Mouse (Mus musculus): Measurements from ENCODE around the gene Plcd3.

Gene Plcd3

DNA sequence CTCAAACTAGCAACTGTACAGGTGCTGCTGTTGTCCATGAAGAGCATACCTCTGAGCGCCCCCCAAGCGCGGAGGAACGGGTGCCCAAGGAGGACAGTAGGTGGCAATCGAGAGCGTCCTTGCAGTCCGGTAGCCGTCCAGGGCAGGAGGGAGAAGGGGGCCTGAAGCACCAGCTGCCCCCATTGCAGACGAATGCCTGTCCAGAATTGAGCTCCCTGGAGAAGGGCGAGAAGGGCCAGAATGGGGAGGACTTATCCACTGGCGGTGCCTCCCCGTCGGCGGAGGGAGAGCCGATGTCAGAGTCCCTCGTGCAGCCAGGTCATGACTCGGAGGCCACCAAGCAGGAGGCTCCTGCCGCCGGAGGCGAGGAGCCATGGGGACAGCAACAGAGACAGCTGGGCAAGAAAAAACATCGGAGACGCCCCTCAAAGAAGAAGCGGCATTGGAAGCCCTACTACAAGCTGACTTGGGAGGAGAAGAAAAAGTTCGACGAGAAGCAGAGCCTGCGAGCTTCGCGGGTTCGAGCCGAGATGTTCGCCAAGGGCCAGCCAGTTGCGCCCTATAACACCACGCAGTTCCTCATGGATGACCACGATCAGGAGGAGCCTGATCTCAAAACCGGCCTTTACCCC, 15.6 kb upstream of the Plcd3 start:
- DNase-seq, result peak; percentile 82

DNA sequence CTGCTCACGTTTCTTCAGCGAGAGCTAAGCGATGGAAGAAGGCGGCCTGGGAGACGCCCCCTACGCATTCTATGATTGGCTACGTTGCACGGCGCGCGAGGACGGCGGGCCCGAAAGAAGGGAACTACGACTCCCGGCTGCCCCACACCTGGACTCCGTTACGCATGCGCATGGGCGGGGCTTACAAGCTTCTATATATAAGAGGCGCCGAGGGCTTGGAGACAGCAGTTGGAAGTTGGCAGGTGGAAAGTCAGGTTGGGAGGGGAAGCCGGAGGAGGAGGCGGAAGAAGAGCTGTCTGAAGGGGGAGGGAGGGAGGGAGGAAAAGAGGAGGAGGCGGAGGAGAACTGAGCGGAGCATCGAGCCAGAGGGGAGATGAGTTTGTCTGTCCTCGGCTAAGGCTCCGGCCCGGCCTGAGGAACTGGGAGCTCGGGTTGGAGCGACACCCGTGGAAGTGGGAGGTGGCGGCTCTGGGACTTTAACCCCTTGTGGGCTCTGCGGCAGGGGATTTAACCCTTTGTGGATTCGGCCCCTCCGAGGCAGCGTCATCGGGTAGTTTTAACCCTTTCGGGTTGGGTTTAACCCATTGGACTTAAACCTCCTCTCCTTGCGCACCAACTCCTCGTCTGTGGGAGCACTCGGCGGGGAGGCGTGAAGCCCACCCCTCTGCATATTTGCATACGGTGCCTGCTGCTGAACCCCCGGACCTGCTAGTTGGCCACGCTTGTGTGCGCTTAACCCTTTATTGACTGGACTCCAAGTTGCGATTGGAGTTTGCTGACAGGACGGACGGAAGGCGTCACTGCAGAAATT, 14.8 kb upstream of the Plcd3 start, which contains the start of gene Hexim1:
Gene Hexim1, plus strand, starts transcription at position 224 of the 811 bp plus-strand sequence.
- DNase-seq, result peak; percentile 100

DNA sequence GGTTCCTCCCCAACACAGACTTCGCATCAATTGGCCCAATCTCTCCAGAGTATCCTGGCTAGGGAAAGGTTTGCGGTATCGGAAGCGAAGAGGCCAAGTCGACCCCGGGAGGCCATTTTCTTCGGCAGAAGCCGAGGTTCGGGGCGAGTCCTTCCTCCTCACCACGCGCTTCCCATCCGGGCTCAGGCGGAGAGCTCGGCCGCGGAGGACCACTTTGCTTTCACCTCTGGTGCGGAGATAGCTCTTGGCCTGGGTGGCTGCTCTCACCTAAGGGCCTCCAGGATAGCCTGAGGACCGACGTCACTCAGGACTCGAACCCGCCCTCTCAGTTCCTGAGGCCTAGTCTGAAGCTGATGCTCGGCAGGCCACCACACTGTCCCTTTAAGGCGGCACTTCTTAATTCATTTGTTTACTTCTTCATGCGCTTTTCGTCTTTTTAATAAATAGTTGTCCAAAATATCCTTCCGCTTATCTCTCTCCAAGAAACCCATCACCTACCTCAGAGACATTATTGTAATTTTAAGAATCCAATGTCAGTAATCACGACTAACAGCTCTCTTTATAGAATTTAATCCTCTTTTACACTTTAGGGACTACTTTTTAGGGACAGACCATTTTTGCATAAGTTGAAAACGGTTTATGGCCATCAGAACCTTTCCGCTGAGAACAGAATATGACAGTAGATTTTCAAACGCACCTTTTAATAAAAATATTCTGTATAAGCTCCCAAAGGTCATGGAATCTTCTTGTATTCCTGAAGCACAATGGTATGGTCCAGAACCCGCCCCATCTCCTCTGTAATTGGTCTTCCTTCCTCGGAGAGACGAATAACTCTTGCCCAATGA, 13.9 kb upstream of the Plcd3 start:
- DNase-seq, result peak; percentile 88

DNA sequence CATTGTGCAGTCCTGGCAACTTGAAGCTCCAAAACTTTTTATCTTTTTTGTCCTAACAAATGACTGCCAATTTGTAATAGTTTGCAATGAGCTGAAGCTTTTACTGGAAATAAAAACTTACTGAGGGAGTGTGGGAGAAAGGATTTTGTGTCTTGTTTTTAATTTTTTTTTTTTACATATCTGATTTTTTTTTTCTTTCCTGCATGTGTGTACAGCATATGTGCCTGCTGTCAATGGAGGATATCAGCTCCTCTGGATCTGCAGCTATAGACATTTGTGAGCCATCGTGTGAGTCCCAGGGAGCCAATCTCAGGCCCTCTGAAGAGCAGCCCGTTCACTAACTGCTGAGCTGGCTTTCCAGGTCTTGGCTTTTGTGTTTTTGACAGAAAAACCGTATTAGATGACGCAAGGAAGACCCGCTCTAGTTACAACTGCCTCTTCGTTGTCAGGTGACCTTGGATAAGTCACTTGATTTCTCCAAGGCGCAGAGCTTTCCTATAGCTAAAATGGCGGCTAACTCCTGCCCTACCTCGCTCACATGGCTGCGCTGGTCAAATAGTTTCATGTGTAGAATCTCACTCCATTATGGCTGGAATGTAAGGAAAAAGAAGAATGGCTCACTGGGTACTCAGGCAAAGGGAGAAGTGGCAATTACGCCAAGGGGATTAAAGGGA, 12.9 kb upstream of the Plcd3 start:
- DNase-seq, result no peak

DNA sequence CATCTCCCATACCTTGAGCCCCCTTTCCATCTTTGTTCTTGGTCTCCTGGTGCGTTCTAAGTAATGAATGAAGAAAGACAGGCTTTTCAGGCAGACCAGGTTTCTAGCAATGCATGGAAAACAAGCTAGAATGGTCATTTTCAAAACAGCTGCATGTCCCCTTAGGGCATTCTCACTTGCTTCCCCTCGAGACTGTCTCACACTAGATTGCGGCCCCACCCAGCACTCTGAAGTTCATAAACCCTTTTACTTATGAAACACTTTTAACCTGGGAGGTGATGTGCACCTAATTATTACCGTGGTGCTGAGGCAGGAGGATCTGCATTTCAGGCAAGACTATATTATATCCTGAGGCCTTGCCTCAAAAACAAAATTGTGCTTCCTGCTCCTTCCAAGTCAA, 12.3 kb upstream of the Plcd3 start:
- DNase-seq, result no peak

DNA sequence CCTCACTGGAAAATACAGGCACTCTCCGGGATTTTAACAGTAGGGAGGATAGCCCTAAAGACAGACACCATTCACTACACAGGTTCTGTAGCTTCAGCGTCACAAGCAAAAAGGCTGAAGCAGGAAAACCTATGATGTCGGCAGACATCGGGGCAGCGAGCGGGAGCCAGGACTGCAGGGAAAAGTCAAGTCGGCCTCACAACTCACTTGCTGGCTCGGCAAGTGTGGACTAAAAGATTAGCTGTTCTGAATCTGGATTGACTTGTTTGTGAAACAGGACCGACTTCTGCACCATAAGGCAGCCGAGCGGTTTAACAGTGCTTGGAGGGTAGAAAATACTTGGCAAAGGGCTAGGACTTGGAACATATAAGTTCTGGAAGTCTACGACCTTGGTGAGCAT, 11.5 kb upstream of the Plcd3 start:
- no peak for DNase-seq

DNA sequence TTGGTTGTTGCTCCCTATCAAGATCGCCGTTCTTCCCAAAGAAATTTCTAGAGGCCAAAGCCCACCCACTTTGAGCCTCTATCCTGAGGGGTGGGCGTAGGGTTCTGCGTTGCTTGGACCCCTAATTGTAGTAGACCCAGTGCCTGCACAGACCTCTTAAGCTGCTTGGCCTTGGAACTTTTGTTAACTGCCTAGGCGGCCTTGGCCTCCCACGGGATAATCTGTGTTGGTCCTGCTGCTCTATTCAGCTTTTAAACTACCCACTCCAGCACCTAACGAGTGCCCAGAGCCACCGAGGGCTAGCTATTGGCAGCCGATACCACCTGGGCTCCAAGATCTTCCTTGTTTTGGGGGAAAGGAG, 11.1 kb upstream of the Plcd3 start:
- DNase-seq, result no peak

DNA sequence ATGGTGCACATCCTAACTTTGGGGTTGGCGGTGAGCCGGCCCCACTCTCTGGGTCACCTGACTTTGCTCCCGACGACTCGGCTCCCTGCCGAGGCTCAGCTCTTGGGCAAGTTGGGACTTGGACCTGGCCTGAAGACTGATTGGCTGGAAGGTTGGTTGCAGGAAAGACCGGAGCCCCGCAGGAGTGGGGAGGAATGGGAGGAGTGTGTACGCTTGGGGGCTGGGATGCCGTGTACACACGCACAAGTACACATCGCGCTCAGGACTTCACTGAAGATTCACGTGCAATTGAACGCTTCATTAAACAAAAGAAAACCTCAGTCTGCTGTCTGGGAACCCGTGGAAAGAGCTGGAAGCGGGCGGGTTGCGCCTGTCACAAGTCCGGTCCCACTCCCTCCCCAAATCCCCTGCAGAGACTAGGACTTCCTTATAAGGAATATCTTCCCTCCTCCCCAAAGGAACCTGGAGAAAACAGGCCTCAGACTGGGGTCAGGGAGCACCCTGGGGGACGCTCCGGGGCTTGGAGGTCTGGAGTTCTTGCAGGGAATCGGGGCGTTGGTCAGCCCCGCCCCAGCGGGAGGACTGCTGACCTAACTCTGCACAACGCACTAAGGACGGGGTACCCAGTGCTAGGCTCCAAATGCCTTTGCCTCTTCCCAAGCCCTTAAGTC, 10.6 kb upstream of the Plcd3 start:
- peak; percentile 71 for DNase-seq

DNA sequence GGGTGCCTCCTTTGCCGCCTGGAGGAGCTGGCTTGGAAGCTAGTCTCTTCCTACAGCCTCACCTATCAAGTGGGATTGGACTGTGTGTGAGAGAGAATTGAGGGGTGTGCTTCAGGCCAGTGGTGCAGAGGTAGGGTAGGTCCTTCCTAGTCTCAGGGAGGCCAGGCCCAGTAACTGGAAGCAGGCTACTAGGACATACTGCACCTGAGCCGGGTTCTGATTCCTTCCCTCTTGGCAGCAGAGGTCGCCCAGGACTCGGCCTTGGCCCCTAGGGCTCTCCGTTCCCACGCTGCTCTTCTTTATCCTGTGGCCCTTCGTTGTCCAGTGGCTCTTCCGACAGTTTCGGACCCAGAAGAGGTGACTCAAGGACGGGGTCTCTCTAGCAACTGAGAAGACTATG, 9.8 kb upstream of the Plcd3 start:
- no peak for DNase-seq

DNA sequence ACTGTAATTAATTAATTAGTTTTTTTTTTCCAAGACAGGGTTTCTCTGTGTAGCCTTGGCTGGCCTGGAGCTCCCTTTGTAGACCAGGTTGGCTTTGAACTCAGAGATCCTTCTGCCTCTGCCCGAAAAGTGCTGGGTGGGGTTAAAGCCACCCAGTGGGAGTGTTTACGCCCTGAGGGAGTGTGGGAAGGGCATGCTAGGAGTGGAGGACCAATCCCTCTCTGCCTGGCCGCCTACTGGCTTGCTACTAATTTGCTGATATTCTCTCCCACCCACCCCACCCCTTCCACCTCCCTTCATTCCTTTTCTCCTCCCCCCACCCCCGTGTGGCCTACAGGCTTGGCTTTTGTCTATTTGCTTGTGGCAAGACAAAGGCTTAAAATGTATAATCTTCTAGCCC, 4.9 kb upstream of the Plcd3 start:
- DNase-seq, result no peak

DNA sequence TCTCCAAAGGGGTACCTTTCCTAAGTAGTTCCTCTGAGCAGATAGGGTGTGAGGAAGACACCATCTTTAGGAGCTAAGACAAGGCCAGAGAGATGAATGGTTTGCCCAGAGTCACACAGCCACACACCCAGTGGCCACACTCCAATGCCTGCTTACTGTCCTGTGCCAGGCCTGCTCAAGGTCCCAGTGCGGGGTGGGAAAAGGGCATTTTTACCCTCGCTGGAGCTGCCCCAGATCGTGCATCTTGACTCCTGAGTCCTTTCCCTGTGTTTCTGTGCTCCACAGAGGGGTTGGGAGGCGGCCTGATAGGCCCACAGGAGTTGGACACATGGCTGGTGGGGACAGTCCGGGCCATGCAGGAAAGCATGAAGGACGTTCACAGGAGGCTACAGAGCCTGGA, 4.4 kb upstream of the Plcd3 start:
- DNase-seq, result no peak

DNA sequence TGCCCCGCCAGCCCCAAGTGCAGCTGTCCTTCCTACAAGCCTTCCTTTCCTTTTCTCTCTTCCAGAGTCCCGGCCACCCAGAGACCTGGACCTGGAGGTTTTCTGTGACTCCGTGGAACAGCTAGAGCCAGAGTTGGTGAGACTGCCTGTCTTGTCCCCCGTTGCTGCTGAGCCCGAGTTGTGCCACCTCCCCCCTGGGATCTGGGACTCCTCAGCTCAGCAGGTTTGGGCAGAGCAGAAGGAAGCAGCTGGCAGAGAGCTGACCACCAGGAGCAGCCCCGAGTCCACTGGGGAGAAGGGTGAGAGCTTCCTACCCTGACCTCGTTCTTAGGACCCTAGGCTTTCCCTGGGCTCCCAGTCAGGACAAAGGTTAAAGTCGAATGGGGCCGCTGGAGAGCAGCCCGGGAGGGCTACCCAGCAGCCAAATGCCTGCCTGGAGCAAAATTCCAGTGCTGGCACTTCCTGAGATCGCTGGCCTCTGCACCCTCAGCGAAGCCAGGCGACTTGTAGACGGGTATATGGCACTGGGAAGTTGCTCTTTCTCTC, 3.8 kb upstream of the Plcd3 start:
- no peak for DNase-seq

DNA sequence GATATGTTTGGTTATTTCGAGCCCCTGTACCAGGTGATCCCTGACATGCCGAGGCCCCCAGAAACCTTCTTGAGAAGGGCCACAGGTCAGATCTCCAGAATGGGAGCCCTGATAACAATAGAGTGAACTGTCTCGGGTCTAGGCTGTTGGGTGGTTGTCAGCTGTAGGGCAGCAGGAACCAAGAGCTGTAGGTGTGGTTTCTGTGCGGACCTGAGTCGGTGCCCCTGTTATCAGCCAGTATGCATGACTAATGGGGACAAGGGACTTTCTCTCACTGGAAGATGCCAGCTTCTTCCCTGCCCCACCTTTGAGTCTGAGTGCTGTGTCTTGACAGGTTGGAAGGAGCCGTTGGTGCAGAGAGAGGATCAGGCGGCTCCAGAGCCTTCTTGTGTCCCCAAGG, 3.0 kb upstream of the Plcd3 start:
- no peak for DNase-seq

DNA sequence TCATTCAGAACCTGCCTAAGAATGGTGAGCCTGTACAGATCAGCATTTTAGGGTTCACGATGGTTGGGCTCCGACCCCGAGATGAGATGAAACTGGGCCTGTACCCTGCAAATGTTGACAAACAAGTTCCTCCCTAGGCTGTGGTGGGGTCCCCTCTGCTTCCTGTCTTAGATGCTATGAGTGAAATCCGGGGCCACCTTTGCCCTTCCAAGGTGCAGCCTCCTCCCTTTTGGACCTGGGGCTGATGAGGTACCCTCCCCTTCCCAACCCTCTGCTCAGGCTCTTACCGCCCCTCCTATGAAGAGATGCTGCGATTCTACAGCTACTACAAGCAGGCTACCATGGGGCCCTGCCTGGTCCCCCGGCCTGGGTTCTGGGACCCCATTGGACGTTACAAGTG, 2.2 kb upstream of the Plcd3 start:
- DNase-seq, result no peak

DNA sequence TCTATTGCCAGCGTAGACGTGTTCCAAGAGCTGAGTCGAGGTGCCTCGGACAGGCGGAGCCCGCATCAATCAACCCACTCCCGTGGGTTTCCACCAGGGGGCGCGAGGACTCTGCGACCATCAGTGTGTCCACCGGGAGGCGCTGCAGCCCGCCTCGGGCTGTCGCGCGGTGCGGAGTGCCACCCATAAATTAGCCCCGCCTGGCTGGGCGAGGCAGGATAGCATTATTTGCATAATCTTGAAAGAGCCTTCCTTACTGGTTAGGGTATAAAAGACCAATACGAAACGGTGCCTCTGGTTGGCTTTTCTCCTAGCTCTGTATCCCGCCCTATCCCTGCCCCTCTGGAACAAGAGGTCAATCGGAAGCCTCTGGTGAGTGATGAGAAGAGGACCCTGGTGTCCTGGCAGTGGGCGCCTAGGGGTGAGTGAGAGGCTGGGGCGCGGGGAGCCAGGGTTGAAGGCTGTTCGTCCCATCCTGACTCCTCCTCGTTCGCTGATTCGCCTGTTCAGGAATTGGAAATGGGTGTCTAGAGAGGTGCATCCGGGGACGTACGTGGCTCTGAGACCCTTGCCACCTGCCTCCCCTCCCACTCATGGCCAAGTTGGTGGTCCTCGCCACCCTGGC, 1.4 kb upstream of the Plcd3 start:
- peak; percentile 95 for DNase-seq

DNA sequence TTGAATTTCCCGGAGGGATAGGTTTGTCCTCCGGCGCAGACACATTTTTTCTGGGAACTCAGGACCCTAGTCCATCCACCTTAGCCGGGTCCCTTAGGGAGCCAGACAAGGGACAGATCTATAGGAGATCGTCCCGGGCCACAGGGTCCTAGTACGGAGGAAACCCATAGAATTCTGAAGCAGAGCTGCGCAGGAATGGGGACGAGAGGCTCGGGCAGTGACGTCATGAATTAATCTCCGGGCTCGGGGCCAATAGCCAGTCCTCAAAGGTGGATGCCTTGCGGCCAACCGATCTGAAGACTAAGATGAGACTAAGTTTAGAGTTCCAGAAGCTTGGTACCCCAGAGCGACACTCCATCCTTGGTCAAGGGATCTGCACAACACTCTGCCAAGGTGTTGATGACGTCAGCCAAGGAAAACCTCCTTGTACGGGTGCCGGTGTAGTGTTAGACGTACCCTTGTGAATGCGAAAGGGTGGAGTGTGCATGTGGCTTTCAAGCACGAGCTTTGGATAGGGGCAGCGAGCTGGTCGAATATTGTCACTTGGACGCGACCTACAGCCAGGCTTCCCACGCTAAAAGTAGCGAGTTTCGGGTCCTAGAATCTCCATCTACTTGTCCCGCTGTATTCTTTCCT, 526 bp upstream of the Plcd3 start:
- DNase-seq, result peak; percentile 55

DNA sequence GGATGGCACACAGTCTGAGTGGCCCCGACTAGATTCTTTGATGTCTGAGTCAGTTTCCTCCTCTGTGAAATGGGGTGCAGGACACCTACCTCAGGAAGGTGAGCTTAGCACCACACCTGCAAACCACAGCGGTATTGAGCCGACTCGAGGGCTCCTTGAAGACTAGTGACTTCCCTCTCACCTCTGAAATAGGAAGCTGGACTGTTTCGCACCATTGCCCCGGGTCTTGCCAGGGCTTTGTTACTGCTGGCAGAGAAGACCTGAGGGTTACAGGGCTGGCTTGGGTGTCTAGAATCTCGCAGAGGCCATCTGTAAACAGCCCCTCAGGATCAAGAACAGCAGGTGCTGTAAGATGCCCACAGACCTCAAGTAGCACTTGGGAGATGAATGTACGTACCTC, 1.1 kb downstream of the Plcd3 start:
- no peak for DNase-seq

DNA sequence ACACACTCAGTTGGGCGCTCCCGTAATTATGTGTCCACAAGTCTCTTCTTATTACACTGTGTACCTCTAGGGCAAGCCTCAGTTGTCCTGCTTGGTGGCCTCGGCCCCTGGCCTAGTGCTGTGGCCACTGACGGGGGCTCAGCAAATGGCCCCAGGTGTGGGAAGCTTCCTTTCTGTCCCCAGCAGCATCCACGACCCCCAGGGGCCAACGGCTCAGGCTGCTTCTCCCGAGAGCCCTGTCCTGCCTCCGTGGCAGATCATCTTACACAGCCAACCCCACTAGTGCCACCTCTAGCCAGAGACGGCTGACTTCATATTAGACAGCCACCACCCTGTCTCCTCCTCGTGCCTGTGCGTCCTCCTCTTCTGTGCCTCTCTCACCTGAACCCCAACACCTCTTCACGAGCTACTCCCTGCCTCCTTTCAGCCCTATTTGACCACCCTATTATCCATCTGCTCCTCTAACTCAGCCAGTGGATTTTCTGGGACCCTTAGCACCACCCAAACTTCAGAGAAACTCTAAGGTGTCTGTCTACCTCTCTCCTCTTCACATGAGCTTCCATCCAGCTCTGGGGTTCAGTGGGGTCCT, 2.0 kb downstream of the Plcd3 start:
- no peak for DNase-seq

DNA sequence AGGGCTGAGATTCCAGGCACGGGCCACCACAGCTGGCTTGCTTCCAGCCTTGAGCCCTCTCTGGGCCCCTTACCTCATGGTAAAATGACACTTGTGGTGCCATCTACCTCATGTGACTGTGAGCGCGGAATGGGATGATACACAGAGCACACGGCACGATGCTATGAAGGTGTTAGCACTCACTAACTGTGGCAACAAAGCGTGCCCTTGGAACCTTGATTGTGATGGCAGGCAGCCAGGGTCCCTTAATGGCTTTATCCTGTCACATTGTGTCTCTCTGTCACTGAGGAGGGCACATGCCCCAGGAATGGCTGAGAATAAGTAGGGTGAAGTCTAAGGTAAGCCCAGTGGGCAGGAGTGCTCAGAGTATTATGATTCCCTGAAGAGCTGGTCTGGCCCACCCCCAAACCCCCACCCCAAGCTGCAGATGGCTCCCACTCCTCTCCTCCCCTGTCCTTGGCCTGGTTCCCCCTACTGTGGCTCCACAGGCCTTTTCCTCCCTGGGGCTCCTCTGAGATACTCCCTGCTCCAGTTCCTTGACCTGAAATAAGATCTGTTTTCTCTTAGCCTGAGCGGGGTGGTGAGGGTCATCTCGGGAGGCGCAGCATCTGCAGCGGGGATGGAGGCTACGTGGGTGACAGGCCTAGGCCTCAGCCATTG, 2.8 kb downstream of the Plcd3 start:
- DNase-seq, result no peak
